Mouse (Mus musculus) intestine, embryonic 14.5 days (tissue): ENCODE measurements around the gene Egfr. TPM values are rescaled to one million over a fixed set of nuclear protein-coding genes. Genes with fewer than 3 reads are reported as not detected.

ENCODE experiments used
- ATAC-seq: fragments of 200-750 bp; cut with Nextera tagmentation; replicated peaks from 2 replicates; pipeline ENCODE4 v1.8.0; 2017; ENCODE audit warnings: low read depth, moderate number of reproducible peaks, moderate TSS enrichment, moderate library complexity; ENCODE audit not compliant: low FRiP score, low TSS enrichment
- DNase-seq: peaks from one replicate; pipeline ENCODE4 v3.0.0-alpha.2; 2018; ENCODE audit warnings: low spot score
- H3K27ac ChIP-seq: fragments of 300-500 bp; sonication (generic); 2 replicates; pipeline ENCODE4 v1.5.1; 2014; ENCODE audit warnings: low read depth, mild to moderate bottlenecking, control low read depth
- H3K27me3 ChIP-seq: fragments of 300-500 bp; sonication (generic); replicated peaks from 2 replicates; pipeline ENCODE4 v1.6.1; 2014; ENCODE audit warnings: low read length, control low read depth; ENCODE audit not compliant: control insufficient read depth, insufficient read depth
- H3K36me3 ChIP-seq: fragments of 300-500 bp; sonication (generic); 2 replicates; pipeline ENCODE4 v1.6.1; 2014; ENCODE audit warnings: low read length, control low read depth; ENCODE audit not compliant: control insufficient read depth, insufficient read depth
- H3K4me1 ChIP-seq: fragments of 300-500 bp; sonication (generic); replicated peaks from 2 replicates; pipeline ENCODE4 v1.6.1; 2014; ENCODE audit warnings: low read length, control low read depth, mixed read lengths; ENCODE audit not compliant: control insufficient read depth, insufficient read depth
- H3K4me2 ChIP-seq: fragments of 300-500 bp; sonication (generic); 2 replicates; pipeline ENCODE4 v1.6.1; 2014; ENCODE audit warnings: low read length
- H3K4me3 ChIP-seq: fragments of 300-500 bp; sonication (generic); 2 replicates; pipeline ENCODE4 v1.5.1; 2014; ENCODE audit warnings: low read depth, low read length, control low read depth, mixed read lengths
- H3K9ac ChIP-seq: fragments of 300-500 bp; sonication (generic); 2 replicates; pipeline ENCODE4 v1.6.1; 2014; ENCODE audit warnings: mild to moderate bottlenecking, low read length
- H3K9me3 ChIP-seq: fragments of 300-500 bp; sonication (generic); 2 replicates; pipeline ENCODE4 v1.6.1; 2016; ENCODE audit warnings: low read length, control low read depth; ENCODE audit not compliant: control insufficient read depth
- WGBS: fragments of 180-500 bp; shearing (Covaris S2); extraction: QIAGEN DNeasy Blood & Tissue Kit; methylation state at CpG from one replicate; pipeline ENCODE4 v1.1.7; 2014; 5-methylcytosine and 5-hydroxymethylcytosine counted together
- polyA plus RNA-seq: library from polyadenylated mRNA; unstranded; fragments of >200 nt; fragmentation: Nextera tagmentation; extraction: Ambion mirVana; gene quantifications from 2 replicates; pipeline ENCODE4 v1.2.1, GENCODE M21; 2014

The Egfr gene
- polyA plus RNA-seq, 1 experiment from 2014 or later: 21.2 TPM

GRCm38 (mm10) chr11:16935577-16936236 is 183.7 kb downstream of the Egfr start:
- Histone ChIP-seq H3K36me3 (no peaks in the 10 kb centered on the region), H3K9me3 (no peaks in the 10 kb centered on the region), H3K4me2 (no peak overlapping the region), H3K4me3 (no peak overlapping the region), H3K27me3 (no peaks in the 10 kb centered on the region), H3K27ac (no peak overlapping the region), H3K4me1 (no peaks in the 10 kb centered on the region), H3K9ac (no peak overlapping the region)
- DNase-seq (no peak), ATAC-seq (no peak)
- 77% methylated on average over 6 of the region's 6 CpGs for WGBS

GRCm38 (mm10) chr11:16941103-16941793 is 189.2 kb downstream of the Egfr start:
- Histone ChIP-seq H3K9ac (no peak overlapping the region), H3K4me3 (no peak overlapping the region), H3K36me3 (no peaks in the 10 kb centered on the region), H3K4me2 (no peak overlapping the region), H3K27me3 (no peaks in the 10 kb centered on the region), H3K27ac (no peak overlapping the region), H3K9me3 (no peaks in the 10 kb centered on the region), H3K4me1 (no peaks in the 10 kb centered on the region)
- WGBS: 63% methylated on average over 4 of the region's 4 CpGs
- no peak for ATAC-seq
- DNase-seq: no peak

DNA sequence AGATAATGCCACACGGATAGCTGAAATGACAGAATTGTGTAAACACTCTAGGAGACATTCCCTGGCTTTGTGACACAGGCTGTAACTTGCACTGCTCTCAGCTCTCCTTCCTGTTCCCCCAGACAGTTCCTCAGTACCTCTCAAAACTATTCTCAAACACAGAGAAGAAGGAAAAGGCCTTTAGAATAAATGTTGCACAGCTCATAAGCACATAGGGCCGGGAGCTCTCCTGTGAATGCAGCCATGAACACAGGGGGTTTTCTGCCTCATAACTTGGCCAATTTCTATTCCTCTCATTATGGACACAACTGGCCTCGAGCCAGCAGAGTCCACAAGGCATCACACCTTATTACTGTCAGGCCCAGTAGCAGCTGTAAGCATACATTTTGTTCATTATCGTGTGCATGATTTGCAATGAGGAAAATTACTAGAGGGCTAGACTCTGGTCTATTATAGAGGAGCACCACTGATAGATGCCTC is 190.0 kb downstream of the Egfr start:
- DNase-seq: no peak
- WGBS: 63% methylated on average over 4 of the region's 4 CpGs
- Histone ChIP-seq H3K36me3 (no peaks in the 10 kb centered on the region), H3K4me3 (no peak overlapping the region), H3K4me2 (no peak overlapping the region), H3K27ac (no peak overlapping the region), H3K27me3 (no peaks in the 10 kb centered on the region), H3K9ac (no peak overlapping the region), H3K9me3 (no peaks in the 10 kb centered on the region), H3K4me1 (no peaks in the 10 kb centered on the region)
- ATAC-seq: no peak

DNA sequence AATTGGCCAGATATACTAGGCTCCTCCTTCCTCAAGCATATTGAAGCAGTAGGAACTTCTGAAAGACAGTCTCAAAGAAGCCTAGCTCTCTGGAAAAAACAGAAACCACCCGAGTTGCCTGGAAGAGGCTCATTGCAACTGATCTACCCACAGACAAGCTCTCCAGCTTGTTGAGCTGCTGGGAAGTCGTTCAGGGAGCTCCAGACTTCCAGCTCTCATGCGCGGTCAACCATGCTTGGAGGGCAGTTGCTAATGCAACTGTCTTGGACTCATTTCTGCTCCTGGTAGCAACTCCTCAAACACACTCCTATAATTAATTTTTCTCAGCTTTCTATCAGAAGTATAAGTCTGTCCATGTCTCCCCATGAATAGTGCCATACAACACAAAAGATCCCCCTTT is 191.0 kb downstream of the Egfr start:
- Histone ChIP-seq H3K4me2 (no peak overlapping the region), H3K27ac (no peak overlapping the region), H3K27me3 (no peaks in the 10 kb centered on the region), H3K9me3 (no peaks in the 10 kb centered on the region), H3K36me3 (no peaks in the 10 kb centered on the region), H3K4me1 (no peaks in the 10 kb centered on the region), H3K4me3 (no peak overlapping the region), H3K9ac (no peak overlapping the region)
- 75% methylated on average over 4 of the region's 4 CpGs for WGBS
- no peak for ATAC-seq
- DNase-seq: no peak

DNA sequence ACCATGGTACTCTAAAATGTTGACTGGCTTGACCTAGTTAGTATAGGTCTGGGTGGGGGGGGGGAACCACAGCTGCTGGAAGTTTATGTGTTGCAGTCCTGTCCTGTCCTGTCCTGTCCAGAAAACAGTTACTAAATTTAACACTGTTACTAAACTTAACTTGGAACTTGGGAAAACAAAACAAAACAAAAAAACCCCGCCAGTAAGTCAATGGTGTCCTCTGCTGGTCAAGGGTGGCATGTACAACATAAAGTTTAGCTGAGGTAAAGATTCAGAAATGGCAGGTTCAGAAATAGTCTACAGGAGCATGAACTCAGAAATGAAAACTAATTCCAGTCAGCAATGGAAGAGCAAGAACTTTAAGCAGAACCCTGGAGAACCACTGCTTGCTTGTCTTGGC is 196.8 kb downstream of the Egfr start:
- H3K36me3 ChIP-seq: no peaks in the 10 kb centered on the region
- DNase-seq (peak; percentile 64), ATAC-seq (no peak)
- H3K4me3 ChIP-seq: no peak overlapping the region
- no peak overlapping the region for H3K4me2 ChIP-seq
- WGBS: 40% methylated on average over 1 of the region's 1 CpGs
- no peak overlapping the region for H3K27ac ChIP-seq
- H3K27me3 ChIP-seq: no peaks in the 10 kb centered on the region
- H3K9me3 ChIP-seq: no peaks in the 10 kb centered on the region
- H3K4me1 ChIP-seq: peaks cover 13% of the 10 kb centered on the region; the same call in 1 of the 2 replicates
- H3K9ac ChIP-seq: no peak overlapping the region

DNA sequence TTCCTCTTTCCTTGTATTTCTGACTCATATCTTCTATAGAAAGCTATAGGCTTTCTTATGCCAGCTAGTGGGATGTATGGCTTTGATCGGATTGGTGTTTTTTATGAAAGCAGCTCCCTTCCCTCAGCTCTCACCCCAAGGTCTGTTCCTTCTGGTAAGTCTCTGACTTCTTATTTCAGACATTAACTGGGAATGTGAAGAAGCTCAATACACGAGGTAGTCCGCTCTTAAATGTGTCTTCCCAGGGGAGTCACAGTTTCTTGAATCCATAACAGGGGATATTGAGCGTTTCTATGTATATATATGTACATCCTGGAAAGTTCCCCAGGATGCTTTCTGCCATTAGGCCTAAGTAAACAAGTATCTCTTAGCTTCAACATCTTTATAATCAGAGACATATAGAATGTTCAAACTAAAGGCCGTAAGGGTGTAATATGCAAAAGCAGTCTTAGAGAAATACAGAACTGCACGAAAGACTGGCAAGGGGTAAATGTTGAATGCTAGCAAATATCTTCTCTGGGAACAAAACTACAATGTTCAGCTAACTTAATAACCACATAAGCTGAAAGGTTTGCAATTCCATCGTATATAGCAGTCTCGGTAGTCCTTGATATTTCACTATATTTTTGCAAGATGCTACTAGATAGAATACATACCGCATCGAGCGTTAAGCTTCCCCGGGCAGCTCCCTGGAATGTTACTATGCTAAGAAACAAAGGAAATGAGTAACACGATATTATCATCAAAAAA is 198.4 kb downstream of the Egfr start:
- Histone ChIP-seq H3K9ac (peak overlapping the region; percentile 63), H3K27me3 (no peaks in the 10 kb centered on the region), H3K4me1 (peaks cover 13% of the 10 kb centered on the region; the same call in 1 of the 2 replicates), H3K4me3 (peak overlapping the region; percentile 71), H3K4me2 (peak overlapping the region; percentile 62), H3K36me3 (no peaks in the 10 kb centered on the region), H3K27ac (no peak overlapping the region), H3K9me3 (no peaks in the 10 kb centered on the region)
- ATAC-seq: no peak
- no peak for DNase-seq
- 40% methylated on average over 13 of the region's 13 CpGs for WGBS

GRCm38 (mm10) chr11:16950976-16951760 is 199.2 kb downstream of the Egfr start, which contains the start of gene Fbxo48:
TSS of gene Fbxo48 (plus strand) at chr11:16951375.
- ATAC-seq: peak; percentile 100
- H3K4me2 ChIP-seq: peak within 1 kb of the TSS; percentile 80
- H3K27ac ChIP-seq: peak within 1 kb of the TSS; percentile 62; the same call in 1 of the 2 replicates
- H3K4me3 ChIP-seq: peak within 1 kb of the TSS; percentile 71
- under 1% methylated on average over 38 of the region's 38 CpGs for WGBS
- peaks cover 13% of the 10 kb centered on the region; the same call in 1 of the 2 replicates for H3K4me1 ChIP-seq
- no peaks in the 10 kb centered on the region for H3K27me3 ChIP-seq
- H3K9ac ChIP-seq: peak within 1 kb of the TSS; percentile 77
- DNase-seq: peak; percentile 96
- no peaks in the 10 kb centered on the region for H3K36me3 ChIP-seq
- no peaks in the 10 kb centered on the region for H3K9me3 ChIP-seq

DNA sequence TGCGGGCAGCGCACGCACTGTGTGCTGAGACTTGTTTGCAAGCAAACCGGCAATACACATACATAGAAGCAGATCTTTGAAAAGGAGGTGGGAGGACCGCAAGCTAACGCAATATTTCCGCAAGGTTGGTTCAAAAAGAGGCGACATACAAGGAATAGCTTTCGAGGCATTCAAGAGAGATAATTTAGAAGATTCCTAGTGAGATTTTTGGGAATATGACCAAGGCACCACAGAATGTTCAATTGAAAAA is 199.7 kb downstream of the Egfr start:
- Histone ChIP-seq H3K27ac (peak overlapping the region; percentile 62; the same call in 1 of the 2 replicates), H3K4me1 (peaks cover 13% of the 10 kb centered on the region; the same call in 1 of the 2 replicates), H3K9me3 (no peaks in the 10 kb centered on the region), H3K36me3 (no peaks in the 10 kb centered on the region), H3K4me2 (peak overlapping the region; percentile 80), H3K4me3 (peak overlapping the region; percentile 71), H3K9ac (peak overlapping the region; percentile 77), H3K27me3 (no peaks in the 10 kb centered on the region)
- 6% methylated on average over 9 of the region's 9 CpGs for WGBS
- ATAC-seq: no peak
- DNase-seq: no peak
